Mouse (Mus musculus): ENCODE data around the gene Aig1. TPM values are rescaled to one million over a fixed set of nuclear protein-coding genes. Genes with fewer than 3 reads are reported as not detected.

Aig1 gene
- polyA plus RNA-seq, 1 experiment from 2014 or later = 30.9 TPM

GRCm38 (mm10) chr10:13842855-13843254 is 25.9 kb downstream of the Aig1 start:
- no peaks in the 10 kb centered on the region for H3K36me3 ChIP-seq (replicated peaks)
- H3K9ac ChIP-seq = no peak overlapping the region
- H3K27ac ChIP-seq = no peak overlapping the region
- no peaks in the 10 kb centered on the region for H3K9me3 ChIP-seq
- no peak overlapping the region for H3K4me3 ChIP-seq (replicated peaks)
- H3K4me1 ChIP-seq = no peaks in the 10 kb centered on the region
- WGBS = 83% methylated on average over 8 of the region's 8 CpGs
- H3K27me3 ChIP-seq = no peaks in the 10 kb centered on the region
- no peak overlapping the region for H3K4me2 ChIP-seq
- ATAC-seq (ENCODE audit: low FRiP score) = no peak

GRCm38 (mm10) chr10:13838511-13839126 is 30.2 kb downstream of the Aig1 start:
- no peaks in the 10 kb centered on the region for H3K4me1 ChIP-seq
- H3K4me3 ChIP-seq (replicated peaks) = no peak overlapping the region
- no peaks in the 10 kb centered on the region for H3K9me3 ChIP-seq
- no peak overlapping the region for H3K27ac ChIP-seq
- H3K4me2 ChIP-seq = no peak overlapping the region
- no peaks in the 10 kb centered on the region for H3K36me3 ChIP-seq (replicated peaks)
- H3K27me3 ChIP-seq = no peaks in the 10 kb centered on the region
- H3K9ac ChIP-seq = no peak overlapping the region
- no peak for ATAC-seq (ENCODE audit: low FRiP score)
- 85% methylated on average over 6 of the region's 6 CpGs for WGBS

GRCm38 (mm10) chr10:13837709-13838456 is 30.9 kb downstream of the Aig1 start:
- ATAC-seq (ENCODE audit: low FRiP score) = no peak
- no peak overlapping the region for H3K9ac ChIP-seq
- H3K27me3 ChIP-seq = no peaks in the 10 kb centered on the region
- 83% methylated on average over 21 of the region's 21 CpGs for WGBS
- H3K4me2 ChIP-seq = no peak overlapping the region
- no peaks in the 10 kb centered on the region for H3K9me3 ChIP-seq
- H3K4me1 ChIP-seq = no peaks in the 10 kb centered on the region
- no peak overlapping the region for H3K27ac ChIP-seq
- H3K36me3 ChIP-seq (replicated peaks) = no peaks in the 10 kb centered on the region
- no peak overlapping the region for H3K4me3 ChIP-seq (replicated peaks)

GRCm38 (mm10) chr10:13836956-13837355 is 31.8 kb downstream of the Aig1 start:
- WGBS = 90% methylated on average over 9 of the region's 9 CpGs

GRCm38 (mm10) chr10:13835737-13836475 is 32.9 kb downstream of the Aig1 start:
- no peak for ATAC-seq (ENCODE audit: low FRiP score)
- Histone ChIP-seq H3K4me3 (replicated peaks) (no peak overlapping the region), H3K9ac (no peak overlapping the region), H3K36me3 (replicated peaks) (no peaks in the 10 kb centered on the region), H3K4me2 (no peak overlapping the region), H3K27me3 (no peaks in the 10 kb centered on the region), H3K9me3 (no peaks in the 10 kb centered on the region), H3K4me1 (no peaks in the 10 kb centered on the region), H3K27ac (no peak overlapping the region)
- 88% methylated on average over 10 of the region's 10 CpGs for WGBS

More at GRCm38 (mm10) chr10:13836956-13837355, 31.8 kb downstream of the Aig1 start:
- Histone ChIP-seq H3K4me1 (no peaks in the 10 kb centered on the region), H3K9me3 (no peaks in the 10 kb centered on the region), H3K4me2 (no peak overlapping the region), H3K27ac (no peak overlapping the region), H3K4me3 (replicated peaks) (no peak overlapping the region), H3K27me3 (no peaks in the 10 kb centered on the region), H3K9ac (no peak overlapping the region), H3K36me3 (replicated peaks) (no peaks in the 10 kb centered on the region)
- ATAC-seq (ENCODE audit: low FRiP score) = no peak

- Histone ChIP-seq H3K9me3 (no peaks in the 10 kb centered on the region), H3K4me2 (no peak overlapping the region), H3K9ac (no peak overlapping the region), H3K27me3 (no peaks in the 10 kb centered on the region), H3K4me3 (replicated peaks) (no peak overlapping the region), H3K4me1 (no peaks in the 10 kb centered on the region), H3K27ac (no peak overlapping the region), H3K36me3 (replicated peaks) (no peaks in the 10 kb centered on the region)
- no peak for ATAC-seq (ENCODE audit: low FRiP score)
- WGBS = 87% methylated on average over 7 of the region's 7 CpGs
Measured at GRCm38 (mm10) chr10:13834056-13834455, 34.7 kb downstream of the Aig1 start.

GRCm38 (mm10) chr10:13833066-13833566 is 35.7 kb downstream of the Aig1 start:
- Histone ChIP-seq H3K4me2 (no peak overlapping the region), H3K9ac (no peak overlapping the region), H3K36me3 (replicated peaks) (no peaks in the 10 kb centered on the region), H3K27me3 (no peaks in the 10 kb centered on the region), H3K4me1 (no peaks in the 10 kb centered on the region), H3K4me3 (replicated peaks) (no peak overlapping the region), H3K27ac (no peak overlapping the region), H3K9me3 (no peaks in the 10 kb centered on the region)
- no peak for ATAC-seq (ENCODE audit: low FRiP score)
- WGBS = 90% methylated on average over 12 of the region's 12 CpGs

GRCm38 (mm10) chr10:13832546-13833033 is 36.2 kb downstream of the Aig1 start:
- Histone ChIP-seq H3K4me1 (no peaks in the 10 kb centered on the region), H3K27ac (no peak overlapping the region), H3K9ac (no peak overlapping the region), H3K4me3 (replicated peaks) (no peak overlapping the region), H3K9me3 (no peaks in the 10 kb centered on the region), H3K27me3 (no peaks in the 10 kb centered on the region), H3K36me3 (replicated peaks) (no peaks in the 10 kb centered on the region), H3K4me2 (no peak overlapping the region)
- 89% methylated on average over 7 of the region's 7 CpGs for WGBS
- no peak for ATAC-seq (ENCODE audit: low FRiP score)

- H3K36me3 ChIP-seq (replicated peaks) = no peaks in the 10 kb centered on the region
- H3K4me3 ChIP-seq (replicated peaks) = no peak overlapping the region
- WGBS = 92% methylated on average over 8 of the region's 8 CpGs
- H3K9me3 ChIP-seq = no peaks in the 10 kb centered on the region
- no peak overlapping the region for H3K9ac ChIP-seq
- ATAC-seq (ENCODE audit: low FRiP score) = no peak
- H3K4me2 ChIP-seq = no peak overlapping the region
- no peaks in the 10 kb centered on the region for H3K4me1 ChIP-seq
- H3K27me3 ChIP-seq = no peaks in the 10 kb centered on the region
- no peak overlapping the region for H3K27ac ChIP-seq
Measured at GRCm38 (mm10) chr10:13827150-13827549, 41.6 kb downstream of the Aig1 start.

GRCm38 (mm10) chr10:13813591-13813990 is 55.2 kb downstream of the Aig1 start:
- Histone ChIP-seq H3K4me3 (replicated peaks) (no peak overlapping the region), H3K27me3 (no peaks in the 10 kb centered on the region), H3K9ac (no peak overlapping the region), H3K4me1 (no peaks in the 10 kb centered on the region), H3K4me2 (no peak overlapping the region), H3K27ac (no peak overlapping the region), H3K9me3 (no peaks in the 10 kb centered on the region), H3K36me3 (replicated peaks) (no peaks in the 10 kb centered on the region)
- no peak for ATAC-seq (ENCODE audit: low FRiP score)
- 95% methylated on average over 5 of the region's 5 CpGs for WGBS

GRCm38 (mm10) chr10:13808291-13808690 is 60.5 kb downstream of the Aig1 start:
- Histone ChIP-seq H3K27me3 (no peaks in the 10 kb centered on the region), H3K4me2 (no peak overlapping the region), H3K9me3 (no peaks in the 10 kb centered on the region), H3K4me3 (replicated peaks) (no peak overlapping the region), H3K9ac (no peak overlapping the region), H3K36me3 (replicated peaks) (no peaks in the 10 kb centered on the region), H3K4me1 (no peaks in the 10 kb centered on the region), H3K27ac (no peak overlapping the region)
- no peak for ATAC-seq (ENCODE audit: low FRiP score)
- WGBS = 88% methylated on average over 1 of the region's 1 CpGs

- no peaks in the 10 kb centered on the region for H3K4me1 ChIP-seq
- no peak overlapping the region for H3K27ac ChIP-seq
- no peaks in the 10 kb centered on the region for H3K9me3 ChIP-seq
- no peak overlapping the region for H3K9ac ChIP-seq
- no peak for ATAC-seq (ENCODE audit: low FRiP score)
- H3K4me3 ChIP-seq (replicated peaks) = no peak overlapping the region
- no peaks in the 10 kb centered on the region for H3K27me3 ChIP-seq
- H3K4me2 ChIP-seq = no peak overlapping the region
- H3K36me3 ChIP-seq (replicated peaks) = no peaks in the 10 kb centered on the region
Measured at GRCm38 (mm10) chr10:13806806-13807205, 62.0 kb downstream of the Aig1 start.
